Mouse (Mus musculus) cortical plate, adult 2 months (tissue): ENCODE measurements around the gene Tmem74b. TPM values are rescaled to one million over a fixed set of nuclear protein-coding genes. Genes with fewer than 3 reads are reported as not detected.

Source experiments
- H3K27ac ChIP-seq: fragments of 200-500 bp; 2 replicates; pipeline ENCODE4 v1.5.1; 2012; ENCODE audit warnings: low read length, control low read depth, inconsistent platforms; ENCODE audit not compliant: insufficient read depth
- H3K4me1 ChIP-seq: fragments of 200-500 bp; 2 replicates; pipeline ENCODE4 v1.6.1; 2011; ENCODE audit warnings: low read length; ENCODE audit not compliant: control insufficient read depth, insufficient read depth
- H3K4me3 ChIP-seq: fragments of 200-500 bp; 2 replicates; pipeline ENCODE4 v1.5.1; 2011; ENCODE audit warnings: mild to moderate bottlenecking, low read length, control low read depth; ENCODE audit not compliant: insufficient read depth
- CTCF ChIP-seq: fragments of 200-500 bp; IDR thresholded peaks from 2 replicates; pipeline ENCODE4 v1.5.1; 2011; ENCODE audit warnings: mild to moderate bottlenecking, control low read depth, low read length; ENCODE audit not compliant: insufficient read depth; ENCODE audit errors: extremely low read depth
- POLR2A ChIP-seq: fragments of 200-500 bp; IDR thresholded peaks from 2 replicates; pipeline ENCODE4 v1.6.1; 2011; ENCODE audit warnings: mild to moderate bottlenecking, low read length, control low read depth; ENCODE audit not compliant: insufficient read depth; ENCODE audit errors: extremely low read depth
- polyA plus RNA-seq: library from polyadenylated mRNA; depleted of rRNA; stranded (reverse); fragments of >200 nt; gene quantifications from 2 replicates; pipeline ENCODE4 v1.2.3, GENCODE M21; 2012; rRNA removed

Gene Tmem74b
- polyA plus RNA-seq, 1 experiment: 9.4 TPM

- no peak overlapping the region for H3K27ac ChIP-seq
- H3K4me3 ChIP-seq: no peak overlapping the region
- no peaks in the 10 kb centered on the region; the same call in 1 of the 2 replicates for H3K4me1 ChIP-seq
- TF ChIP-seq POLR2A (no peak), CTCF (no peak)
These were observed 57.1 kb downstream of the Tmem74b start for GRCm38 (mm10) chr2:151758806-151759353.

Other genes with a start within 250 kb of the Tmem74b start
- gene 4921509C19Rik, start 225.9 kb upstream of the Tmem74b start, polyA plus RNA-seq: not detected in 2 replicates
- gene Nsfl1c, start 207.8 kb upstream of the Tmem74b start, polyA plus RNA-seq: 123 and 126 TPM in 2 replicates
- gene Fkbp1a, start 159.5 kb upstream of the Tmem74b start, polyA plus RNA-seq: 475 and 493 TPM in 2 replicates
- 1.8 TPM in 2 replicates for gene Sdcbp2, start 129.4 kb upstream of the Tmem74b start, polyA plus RNA-seq
- 170 and 186 TPM in 2 replicates for gene Snph, start 69.4 kb upstream of the Tmem74b start, polyA plus RNA-seq
- gene Rad21l, start 33.5 kb upstream of the Tmem74b start, polyA plus RNA-seq: 0.31 and 0.34 TPM in 2 replicates
- gene Psmf1, start 42.2 kb downstream of the Tmem74b start, polyA plus RNA-seq: 46.9 and 48.1 TPM in 2 replicates
- gene Rspo4, start 140.9 kb downstream of the Tmem74b start, polyA plus RNA-seq: 0.11 and 0.15 TPM in 2 replicates
- gene Angpt4, start 209.2 kb downstream of the Tmem74b start, polyA plus RNA-seq: 0.09 and 0.10 TPM in 2 replicates